Mouse (Mus musculus) liver, adult 2 months (tissue): ENCODE results near the gene Rpl34. TPM values are rescaled to one million over a fixed set of nuclear protein-coding genes. Genes with fewer than 3 reads are reported as not detected.

ENCODE experiments used
- DNase-seq: peaks from one replicate; pipeline ENCODE4 v3.0.0-alpha.2; 2011; ENCODE audit warnings: low read depth, low spot score; ENCODE audit errors: extremely low read depth
- H3K27ac ChIP-seq: fragments of 200-500 bp; replicated peaks from 2 replicates; pipeline ENCODE4 v1.5.1; 2012; ENCODE audit warnings: low read depth, mild to moderate bottlenecking, control low read depth, inconsistent platforms, low read length; ENCODE audit not compliant: insufficient read depth
- H3K27me3 ChIP-seq: fragments of 200-500 bp; 2 replicates; pipeline ENCODE4 v1.6.1; 2012; ENCODE audit warnings: mild to moderate bottlenecking, moderate library complexity, low read length, inconsistent platforms; ENCODE audit not compliant: control insufficient read depth, insufficient read depth
- H3K36me3 ChIP-seq: fragments of 200-500 bp; 2 replicates; pipeline ENCODE4 v1.6.1; 2012; ENCODE audit warnings: low read length, inconsistent platforms; ENCODE audit not compliant: control insufficient read depth, insufficient read depth
- H3K4me1 ChIP-seq: fragments of 200-500 bp; 2 replicates; pipeline ENCODE4 v1.6.1; 2011; ENCODE audit warnings: low read length; ENCODE audit not compliant: control insufficient read depth, insufficient read depth
- H3K4me3 ChIP-seq: fragments of 200-500 bp; 2 replicates; pipeline ENCODE4 v1.5.1; 2011; ENCODE audit warnings: low read depth, mild to moderate bottlenecking, control low read depth, low read length, moderate library complexity; ENCODE audit not compliant: insufficient read depth
- H3K79me2 ChIP-seq: fragments of 200-500 bp; 2 replicates; pipeline ENCODE4 v1.6.1; 2012; ENCODE audit warnings: inconsistent platforms, mild to moderate bottlenecking, low read length, moderate library complexity; ENCODE audit not compliant: control insufficient read depth, insufficient read depth
- H3K9ac ChIP-seq: fragments of 200-500 bp; 2 replicates; pipeline ENCODE4 v1.6.1; 2012; ENCODE audit warnings: low read depth, mild to moderate bottlenecking, control low read depth, inconsistent platforms, low read length
- CTCF ChIP-seq: fragments of 200-500 bp; IDR thresholded peaks from 2 replicates; pipeline ENCODE4 v1.5.1; 2011; ENCODE audit warnings: low read depth, low read length, control low read depth
- POLR2A ChIP-seq: fragments of 200-500 bp; IDR thresholded peaks from 2 replicates; pipeline ENCODE4 v1.6.1; 2011; ENCODE audit warnings: low read length, control low read depth; ENCODE audit not compliant: insufficient read depth; ENCODE audit errors: extremely low read depth
- WGBS: fragments of 180-500 bp; shearing (Covaris S2); methylation state at CpG from one replicate; pipeline ENCODE4 v1.1.7; 2018; 5-methylcytosine and 5-hydroxymethylcytosine counted together
- polyA plus RNA-seq: library from polyadenylated mRNA; depleted of rRNA; stranded (reverse); fragments of >200 nt; gene quantifications from 2 replicates; pipeline ENCODE4 v1.2.3, GENCODE M21; 2012
- total RNA-seq: library from RNA; depleted of rRNA; stranded (reverse); fragments of >200 nt; gene quantifications from 2 replicates; pipeline ENCODE4 v1.2.3, GENCODE M21; 2014

Rpl34 gene
- total and polyA plus RNA-seq, 2 experiments: 420 to 688 TPM

- peak; percentile 95 for DNase-seq
- Histone ChIP-seq H3K4me1 (peaks cover 11% of the 10 kb centered on the region; the same call in 1 of the 2 replicates), H3K27ac (peak within 1 kb of the TSS; percentile 89), H3K9ac (peak within 1 kb of the TSS; percentile 98), H3K36me3 (peaks cover 9% of the 10 kb centered on the region; the same call in 1 of the 2 replicates), H3K79me2 (peaks cover 9% of the 10 kb centered on the region; the same call in 1 of the 2 replicates), H3K27me3 (no peaks in the 10 kb centered on the region), H3K4me3 (peak within 1 kb of the TSS; percentile 97)
- peak; percentile 86 for TF ChIP-seq POLR2A
- TF ChIP-seq CTCF: no peak
- WGBS: under 1% methylated on average over 45 of the region's 45 CpGs
Measured at GRCm38 (mm10) chr3:130708967-130709924, 21.0 kb downstream of the Rpl34 start, which contains the start of gene Ostc. Gene Ostc (minus strand): TSS chr3:130709444.

DNA sequence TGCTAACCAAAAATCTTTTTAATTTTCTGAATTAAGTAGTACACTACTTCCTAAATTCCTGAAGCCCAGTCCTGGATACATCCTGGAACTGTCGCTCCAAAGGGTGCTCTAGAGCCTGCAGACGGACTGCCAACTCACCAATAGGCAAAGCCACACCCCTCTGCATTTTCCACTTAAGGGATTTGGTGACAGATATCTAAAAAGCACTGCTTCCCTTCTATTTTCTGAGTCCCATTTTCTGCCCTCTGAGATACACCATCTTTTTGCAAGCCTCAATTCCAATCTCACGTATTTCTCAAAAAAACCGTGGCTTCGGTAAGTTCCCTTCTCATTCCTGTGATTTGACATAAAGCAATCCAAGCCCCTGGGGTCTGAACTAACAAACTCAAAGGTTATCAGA lies 21.7 kb downstream of the Rpl34 start:
- peak overlapping the region; percentile 98 for H3K9ac ChIP-seq
- peak overlapping the region; percentile 89 for H3K27ac ChIP-seq
- TF ChIP-seq CTCF (no peak), POLR2A (no peak)
- peak; percentile 78 for DNase-seq
- H3K27me3 ChIP-seq: no peaks in the 10 kb centered on the region
- H3K4me3 ChIP-seq: peak overlapping the region; percentile 97
- peaks cover 9% of the 10 kb centered on the region; the same call in 1 of the 2 replicates for H3K79me2 ChIP-seq
- 0% methylated on average over 5 of the region's 5 CpGs for WGBS
- peaks cover 14% of the 10 kb centered on the region for H3K36me3 ChIP-seq
- H3K4me1 ChIP-seq: peaks cover 11% of the 10 kb centered on the region; the same call in 1 of the 2 replicates

GRCm38 (mm10) chr3:130702289-130702688 lies 27.9 kb downstream of the Rpl34 start:
- 89% methylated on average over 6 of the region's 6 CpGs for WGBS
- Histone ChIP-seq H3K36me3 (peaks cover 54% of the 10 kb centered on the region), H3K4me3 (no peak overlapping the region)

DNA sequence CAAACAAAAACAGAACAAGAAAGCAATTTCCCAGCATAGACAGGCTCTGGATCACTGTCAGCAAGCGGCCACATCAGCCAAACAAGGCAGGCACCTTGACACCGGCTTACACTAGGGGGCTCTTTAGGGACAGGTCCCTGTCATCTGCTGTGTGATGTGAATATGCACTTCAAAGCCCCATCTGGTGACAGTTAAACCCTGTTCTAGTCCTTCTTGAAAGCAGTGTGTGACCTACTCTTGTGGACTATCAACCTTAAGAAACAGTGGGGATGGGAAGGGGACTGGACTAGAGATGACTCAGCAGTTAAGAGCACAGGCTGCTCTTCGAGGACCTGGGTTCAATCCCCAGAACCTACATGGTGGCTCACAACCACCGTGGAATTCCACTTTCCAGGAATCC lies 32.6 kb downstream of the Rpl34 start:
- 73% methylated on average over 4 of the region's 4 CpGs for whole genome bisulfite sequencing
- no peak overlapping the region for H3K9ac ChIP-seq
- H3K27me3 ChIP-seq: no peaks in the 10 kb centered on the region
- no peak overlapping the region for H3K4me3 ChIP-seq
- no peak overlapping the region for H3K27ac ChIP-seq
- H3K36me3 ChIP-seq: peaks cover 39% of the 10 kb centered on the region
- no peak for DNase-seq
- H3K4me1 ChIP-seq: peaks cover 3% of the 10 kb centered on the region
- peaks cover 9% of the 10 kb centered on the region for H3K79me2 ChIP-seq
- TF ChIP-seq POLR2A: no peak
- no peak for TF ChIP-seq CTCF

More at GRCm38 (mm10) chr3:130702289-130702688, 27.9 kb downstream of the Rpl34 start:
- peaks cover 5% of the 10 kb centered on the region; the same call in 1 of the 2 replicates for H3K4me1 ChIP-seq
- peaks cover 17% of the 10 kb centered on the region for H3K79me2 ChIP-seq
- H3K27ac ChIP-seq: no peak overlapping the region
- DNase-seq: no peak
- no peaks in the 10 kb centered on the region for H3K27me3 ChIP-seq
- no peak overlapping the region for H3K9ac ChIP-seq
- TF ChIP-seq POLR2A: no peak
- no peak for TF ChIP-seq CTCF

DNA sequence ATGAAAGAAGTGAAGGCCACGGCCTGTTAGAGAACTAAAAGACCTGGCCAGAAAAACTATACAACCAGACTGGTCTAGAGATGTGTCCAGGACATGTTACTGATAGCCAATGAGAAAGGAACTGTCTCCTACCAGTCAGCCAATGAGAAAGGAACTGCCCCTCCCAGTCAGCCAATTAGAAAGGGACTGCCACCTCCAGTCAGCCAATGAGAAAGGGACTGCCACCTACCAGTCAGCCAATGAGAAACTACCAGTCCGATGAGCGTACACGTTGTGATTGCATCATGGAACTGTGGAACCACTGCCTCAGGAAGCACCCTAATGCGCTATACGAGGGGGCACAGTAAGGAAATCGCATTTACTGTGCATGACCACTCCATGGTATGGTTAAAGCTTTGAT lies 35.5 kb downstream of the Rpl34 start:
- TF ChIP-seq CTCF (no peak), POLR2A (no peak)
- Histone ChIP-seq H3K9ac (no peak overlapping the region), H3K4me3 (no peak overlapping the region), H3K27ac (no peak overlapping the region), H3K27me3 (no peaks in the 10 kb centered on the region), H3K79me2 (no peaks in the 10 kb centered on the region), H3K36me3 (peaks cover 19% of the 10 kb centered on the region; the same call in 1 of the 2 replicates), H3K4me1 (peaks cover 10% of the 10 kb centered on the region)
- DNase-seq: peak; percentile 58
- 81% methylated on average over 7 of the region's 7 CpGs for WGBS
